Mouse (Mus musculus) stomach, embryonic 14.5 days (tissue): ENCODE measurements at regions not wholly inside any gene's neighbourhood (a gene's known extent, or its start where the extent isn't known, plus 50 kb on each side); places are given as distances from the start of the nearest gene placed in this dataset.

Experiments
- ATAC-seq: fragments of 200-750 bp; cut with Nextera tagmentation; 2 replicates; pipeline ENCODE4 v1.8.0; 2017; ENCODE audit warnings: low read depth, moderate TSS enrichment; ENCODE audit not compliant: insufficient number of reproducible peaks, insufficient read depth, low FRiP score
- H3K27ac ChIP-seq: fragments of 300-500 bp; sonication (generic); 2 replicates; pipeline ENCODE4 v1.5.1; 2014; ENCODE audit warnings: mild to moderate bottlenecking, low read length, moderate library complexity, mixed read lengths
- H3K27me3 ChIP-seq: fragments of 300-500 bp; sonication (generic); 2 replicates; pipeline ENCODE4 v1.6.1; 2014; ENCODE audit warnings: low read length, control low read depth, mixed read lengths; ENCODE audit not compliant: control insufficient read depth, insufficient read depth
- H3K36me3 ChIP-seq: fragments of 300-500 bp; sonication (generic); 2 replicates; pipeline ENCODE4 v1.6.1; 2014; ENCODE audit warnings: mild to moderate bottlenecking, control low read depth, low read length, moderate library complexity, mixed read lengths; ENCODE audit not compliant: control insufficient read depth, insufficient read depth
- H3K4me1 ChIP-seq: fragments of 300-500 bp; sonication (generic); 2 replicates; pipeline ENCODE4 v1.6.1; 2014; ENCODE audit warnings: low read length, control low read depth, mixed read lengths; ENCODE audit not compliant: control insufficient read depth, insufficient read depth
- H3K4me2 ChIP-seq: fragments of 300-500 bp; sonication (generic); replicated peaks from 2 replicates; pipeline ENCODE4 v1.6.1; 2014; ENCODE audit warnings: low read depth, low read length, control low read depth
- H3K4me3 ChIP-seq: fragments of 300-500 bp; sonication (generic); 2 replicates; pipeline ENCODE4 v1.5.1; 2014; ENCODE audit warnings: low read depth, low read length, control low read depth
- H3K9ac ChIP-seq: fragments of 300-500 bp; sonication (generic); replicated peaks from 2 replicates; pipeline ENCODE4 v1.6.1; 2014; ENCODE audit warnings: low read depth, mild to moderate bottlenecking, control low read depth, low read length, moderate library complexity, mixed read lengths
- H3K9me3 ChIP-seq: fragments of 300-500 bp; sonication (generic); 2 replicates; pipeline ENCODE4 v1.6.1; 2016; ENCODE audit warnings: low read depth, low read length, control low read depth; ENCODE audit not compliant: control insufficient read depth
- WGBS: fragments of 180-500 bp; shearing (Covaris S2); extraction: QIAGEN DNeasy Blood & Tissue Kit; methylation state at CpG from one replicate; pipeline ENCODE4 v1.1.7; 2014; 5-methylcytosine and 5-hydroxymethylcytosine counted together

- peaks cover 3% of the 10 kb centered on the region; the same call in 1 of the 2 replicates for H3K4me1 ChIP-seq
- no peaks in the 10 kb centered on the region for H3K27me3 ChIP-seq
- H3K4me2 ChIP-seq, result no peak overlapping the region
- no peak overlapping the region for H3K9ac ChIP-seq
- peak overlapping the region; percentile 15; the same call in 1 of the 2 replicates for H3K27ac ChIP-seq
- no peaks in the 10 kb centered on the region for H3K36me3 ChIP-seq
- no peaks in the 10 kb centered on the region for H3K9me3 ChIP-seq
- WGBS, result 37% methylated on average over 7 of the region's 7 CpGs
- no peak overlapping the region for H3K4me3 ChIP-seq
- 0 out of 2 replicates have a peak, but pooled peaks have one; percentile 46 for ATAC-seq
These were observed 106.3 kb upstream of the Lyplal1 start for GRCm38 (mm10) chr1:186223417-186223816.

- Histone ChIP-seq H3K4me2 (no peak overlapping the region), H3K4me3 (no peak overlapping the region), H3K4me1 (peaks cover under 1% of the 10 kb centered on the region; the same call in 1 of the 2 replicates), H3K9ac (no peak overlapping the region), H3K27ac (no peak overlapping the region), H3K36me3 (no peaks in the 10 kb centered on the region), H3K27me3 (no peaks in the 10 kb centered on the region), H3K9me3 (0 out of 2 replicates have a peak, but pooled peaks cover 3% of the 10 kb centered on the region)
- no peak for ATAC-seq
- WGBS, result 85% methylated on average over 4 of the region's 4 CpGs
These were observed 101.9 kb upstream of the Lyplal1 start for GRCm38 (mm10) chr1:186218995-186219394.

GRCm38 (mm10) chr1:186217198-186217597 lies 100.1 kb upstream of the Lyplal1 start:
- Histone ChIP-seq H3K4me2 (no peak overlapping the region), H3K4me1 (no peaks in the 10 kb centered on the region), H3K36me3 (no peaks in the 10 kb centered on the region), H3K27ac (no peak overlapping the region), H3K9ac (no peak overlapping the region), H3K27me3 (no peaks in the 10 kb centered on the region), H3K4me3 (no peak overlapping the region), H3K9me3 (0 out of 2 replicates have a peak, but pooled peaks cover 3% of the 10 kb centered on the region)
- ATAC-seq, result no peak
- 23% methylated on average over 3 of the region's 3 CpGs for WGBS

GRCm38 (mm10) chr1:186204151-186204550 lies 87.0 kb upstream of the Lyplal1 start:
- 86% methylated on average over 1 of the region's 1 CpGs for WGBS
- Histone ChIP-seq H3K4me2 (no peak overlapping the region), H3K4me1 (no peaks in the 10 kb centered on the region), H3K9ac (no peak overlapping the region), H3K36me3 (no peaks in the 10 kb centered on the region), H3K9me3 (no peaks in the 10 kb centered on the region), H3K4me3 (no peak overlapping the region), H3K27ac (no peak overlapping the region), H3K27me3 (no peaks in the 10 kb centered on the region)
- no peak for ATAC-seq

GRCm38 (mm10) chr1:186202536-186202935 lies 85.4 kb upstream of the Lyplal1 start:
- Histone ChIP-seq H3K9me3 (no peaks in the 10 kb centered on the region), H3K4me3 (no peak overlapping the region), H3K9ac (no peak overlapping the region), H3K4me1 (no peaks in the 10 kb centered on the region), H3K36me3 (no peaks in the 10 kb centered on the region), H3K27me3 (no peaks in the 10 kb centered on the region), H3K4me2 (no peak overlapping the region), H3K27ac (no peak overlapping the region)
- no peak for ATAC-seq

- ATAC-seq, result no peak
- Histone ChIP-seq H3K27ac (no peak overlapping the region), H3K27me3 (no peaks in the 10 kb centered on the region), H3K9ac (no peak overlapping the region), H3K4me3 (no peak overlapping the region), H3K9me3 (no peaks in the 10 kb centered on the region), H3K36me3 (no peaks in the 10 kb centered on the region), H3K4me1 (0 out of 2 replicates have a peak, but pooled peaks cover 3% of the 10 kb centered on the region), H3K4me2 (no peak overlapping the region)
- 80% methylated on average over 1 of the region's 1 CpGs for WGBS
These were observed 81.3 kb upstream of the Lyplal1 start for GRCm38 (mm10) chr1:186198391-186198790.

- Histone ChIP-seq H3K27me3 (no peaks in the 10 kb centered on the region), H3K4me1 (0 out of 2 replicates have a peak, but pooled peaks cover 3% of the 10 kb centered on the region), H3K36me3 (no peaks in the 10 kb centered on the region), H3K9ac (no peak overlapping the region), H3K4me3 (no peak overlapping the region), H3K27ac (no peak overlapping the region), H3K4me2 (no peak overlapping the region), H3K9me3 (no peaks in the 10 kb centered on the region)
- 73% methylated on average over 2 of the region's 2 CpGs for WGBS
- ATAC-seq, result no peak
These were observed 79.9 kb upstream of the Lyplal1 start for GRCm38 (mm10) chr1:186197057-186197456.

- Histone ChIP-seq H3K4me2 (no peak overlapping the region), H3K9me3 (no peaks in the 10 kb centered on the region), H3K4me3 (no peak overlapping the region), H3K27ac (0 out of 2 replicates have a peak overlapping the region, but pooled peaks have one; percentile 34), H3K4me1 (no peaks in the 10 kb centered on the region), H3K27me3 (no peaks in the 10 kb centered on the region), H3K9ac (no peak overlapping the region), H3K36me3 (no peaks in the 10 kb centered on the region)
- peak; percentile 14; the same call in 1 of the 2 replicates for ATAC-seq
- WGBS, result 22% methylated on average over 11 of the region's 11 CpGs
These were observed 72.3 kb upstream of the Lyplal1 start for GRCm38 (mm10) chr1:186189390-186189789.

- Histone ChIP-seq H3K4me3 (no peak overlapping the region), H3K4me2 (no peak overlapping the region), H3K9me3 (no peaks in the 10 kb centered on the region), H3K27me3 (no peaks in the 10 kb centered on the region), H3K27ac (no peak overlapping the region), H3K36me3 (no peaks in the 10 kb centered on the region), H3K4me1 (0 out of 2 replicates have a peak, but pooled peaks cover 3% of the 10 kb centered on the region), H3K9ac (no peak overlapping the region)
- WGBS, result 91% methylated on average over 5 of the region's 5 CpGs
- no peak for ATAC-seq
These were observed 70.3 kb upstream of the Lyplal1 start for GRCm38 (mm10) chr1:186187372-186187771.
